Mouse (Mus musculus): ENCODE results near the gene Vmn1r60.
"Not testable (repeated sequence)": the region's sequence is repeated elsewhere in the genome, so short reads cannot be mapped to it uniquely, and the experiment has no call there.

Gene Vmn1r60

GRCm38 (mm10) chr7:5547217-5547616, at the start of gene Vmn1r60:
TSS of gene Vmn1r60 (minus strand) at chr7:5547317.
- not testable (repeated sequence) for DNase-seq

GRCm38 (mm10) chr7:5540770-5541436, 6.2 kb downstream of the Vmn1r60 start:
- DNase-seq: not testable (repeated sequence)

GRCm38 (mm10) chr7:5493856-5494255, 53.3 kb downstream of the Vmn1r60 start, which contains the start of gene Vmn2r28:
TSS of gene Vmn2r28 (minus strand) at chr7:5493956.
- not testable (repeated sequence) for DNase-seq

Measured in kidney, postnatal 25 days (tissue).